Mouse (Mus musculus) MN1 (cell line): ENCODE results near the gene Trpv6.

Experiments
- DNase-seq: peaks from one replicate; pipeline ENCODE4 v3.0.0-alpha.2; 2016; ENCODE audit warnings: low spot score

Trpv6 gene

DNA sequence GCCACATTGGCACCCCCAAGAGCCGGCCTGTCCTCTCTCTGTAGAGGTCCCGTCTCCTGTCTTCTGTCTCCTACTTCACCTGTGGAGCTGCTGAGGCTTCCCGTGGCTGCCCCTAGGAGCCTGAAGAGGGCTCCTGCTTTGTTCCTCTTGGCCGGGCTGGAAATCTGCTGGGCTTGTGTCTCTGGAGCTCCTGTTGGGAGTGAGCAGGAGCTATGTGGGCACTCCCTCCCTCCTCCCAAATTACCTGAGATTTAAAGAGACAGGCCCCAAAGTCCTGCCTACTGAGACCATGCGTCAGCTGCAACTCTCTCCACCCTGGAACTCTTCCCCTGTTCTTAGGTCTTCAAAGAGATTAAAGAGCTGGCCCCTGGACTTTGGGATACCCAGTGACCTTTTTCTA, at the start of gene Trpv6:
Gene Trpv6, minus strand, starts transcription at position 228 of the 400 bp plus-strand sequence.
- DNase-seq = no peak

DNA sequence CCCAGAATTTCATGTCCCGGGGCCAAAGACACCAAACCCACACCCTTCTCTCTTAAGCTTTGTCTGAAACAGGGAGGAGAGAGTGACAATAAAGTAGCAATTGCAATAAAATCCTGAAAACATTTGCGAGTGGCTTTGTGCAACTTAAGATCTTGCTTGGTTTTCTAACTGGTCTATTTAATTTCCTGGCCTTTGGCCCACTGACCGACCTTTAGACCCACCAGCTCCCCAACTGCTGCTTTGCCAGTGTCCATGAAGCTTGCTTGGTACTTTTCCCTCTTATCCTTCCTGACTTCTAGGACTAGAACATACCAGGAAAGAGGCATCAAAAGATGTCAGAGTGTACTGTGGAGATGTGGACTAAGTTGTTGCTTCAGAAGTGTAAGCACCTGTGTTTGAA, 49.4 kb upstream of the Trpv6 start:
- no peak for DNase-seq

- no peak for DNase-seq
These were observed 48.7 kb upstream of the Trpv6 start for GRCm38 (mm10) chr6:41684911-41685310.

DNA sequence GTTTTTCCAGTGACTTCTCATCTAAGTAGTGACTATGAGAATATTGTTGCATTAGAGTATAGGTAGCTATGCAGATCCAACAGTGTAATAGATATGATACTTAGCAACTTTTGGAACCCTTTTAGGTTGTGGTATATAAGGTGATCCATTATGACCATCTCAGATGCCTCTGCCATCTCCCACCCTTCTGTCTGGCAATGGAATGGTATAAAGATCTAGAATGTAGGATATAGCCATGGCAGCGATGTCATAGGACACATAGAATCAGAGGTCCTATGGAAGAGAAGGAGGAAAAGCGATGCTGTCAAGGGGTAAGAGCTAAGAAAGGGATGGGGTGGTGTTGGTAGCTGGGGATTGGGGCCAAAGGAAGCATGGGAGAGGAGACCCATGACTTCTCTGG, 47.9 kb upstream of the Trpv6 start, which contains the start of gene Llcfc1:
Gene Llcfc1, plus strand, starts transcription at position 301 of the 400 bp plus-strand sequence.
- DNase-seq = no peak

DNA sequence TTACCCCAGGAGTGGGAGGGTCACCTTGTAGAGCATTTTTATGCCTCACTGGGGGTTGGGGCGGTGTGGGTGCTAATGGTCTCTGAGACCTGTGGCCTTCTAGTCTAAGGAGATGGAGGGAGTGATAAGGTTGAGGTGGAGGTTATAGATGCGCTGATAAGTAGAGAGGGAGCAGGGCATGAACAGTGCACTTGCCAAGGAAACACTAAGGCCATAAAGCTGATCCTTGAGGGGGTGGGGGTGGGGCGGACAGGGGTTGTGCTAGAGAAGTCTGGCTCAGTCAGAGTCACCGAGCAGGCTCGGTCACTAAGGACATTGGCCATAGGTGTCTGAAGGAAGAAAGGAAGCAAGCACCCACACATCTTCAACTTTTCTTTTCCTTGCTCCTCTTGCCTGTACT, 45.5 kb upstream of the Trpv6 start:
- DNase-seq = no peak

DNA sequence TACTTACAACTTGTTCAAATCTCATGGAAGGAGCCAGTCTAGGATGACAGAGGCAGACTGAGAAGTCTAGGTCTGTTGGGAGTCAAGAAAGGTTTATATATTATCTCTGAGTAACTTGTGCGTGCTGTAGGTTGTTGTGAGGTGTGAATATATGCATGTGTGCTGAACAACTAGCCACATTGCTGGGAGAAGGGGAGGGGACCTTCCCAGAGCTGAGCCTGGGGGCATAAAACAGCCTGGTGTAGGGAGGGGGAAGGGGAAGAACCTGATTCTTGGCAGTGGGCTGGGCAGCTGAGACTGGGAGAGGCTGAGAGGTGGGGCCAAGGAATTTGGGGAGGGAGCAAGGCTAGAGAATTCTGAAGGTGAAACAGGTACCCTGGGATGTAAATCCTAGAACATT, 44.5 kb upstream of the Trpv6 start, which contains the start of gene Trpv5:
Gene Trpv5, minus strand, starts transcription at position 101 of the 400 bp plus-strand sequence.
- no peak for DNase-seq

DNA sequence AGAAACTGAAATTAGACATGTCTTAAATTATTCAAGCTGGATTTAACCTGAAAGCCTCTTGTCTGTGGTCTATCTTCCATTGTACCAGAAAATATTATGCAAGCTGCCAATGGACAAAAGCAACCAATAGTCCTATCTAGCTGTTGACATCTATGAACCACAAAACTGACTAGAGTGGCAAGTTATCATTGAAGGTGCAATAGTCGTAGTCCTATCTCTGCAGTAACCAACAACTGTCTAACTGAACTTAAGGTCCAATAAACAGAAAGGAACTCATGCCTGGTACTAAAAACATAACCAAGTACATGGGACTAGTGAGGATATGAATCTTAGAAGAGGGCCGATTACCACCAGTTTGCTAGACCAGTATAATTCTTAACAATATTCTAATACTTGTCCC, 40.3 kb upstream of the Trpv6 start:
- no peak for DNase-seq

DNA sequence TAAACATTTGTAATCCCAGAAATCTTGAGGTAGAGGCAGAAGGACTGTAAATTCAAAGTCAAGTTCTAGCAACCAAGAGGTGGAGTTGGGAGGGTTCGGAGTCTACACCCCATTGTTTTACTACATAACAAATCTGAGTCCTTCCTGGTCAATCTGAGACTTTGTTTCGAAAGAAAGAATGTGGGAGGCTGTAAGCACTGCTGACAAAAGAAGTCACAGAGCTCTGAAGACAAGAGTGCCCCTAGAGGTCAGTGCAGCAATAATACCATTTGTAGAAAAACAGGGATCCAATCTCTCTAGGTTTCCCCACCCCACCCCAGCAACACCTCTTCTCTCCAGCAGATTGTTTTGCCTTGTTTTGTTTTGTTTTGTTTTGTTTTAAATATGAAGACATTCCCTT, 26.1 kb upstream of the Trpv6 start:
- DNase-seq = no peak

GRCm38 (mm10) chr6:41658487-41658886, 22.3 kb upstream of the Trpv6 start:
- DNase-seq = no peak

GRCm38 (mm10) chr6:41654648-41655047, 18.4 kb upstream of the Trpv6 start:
- DNase-seq = no peak

DNA sequence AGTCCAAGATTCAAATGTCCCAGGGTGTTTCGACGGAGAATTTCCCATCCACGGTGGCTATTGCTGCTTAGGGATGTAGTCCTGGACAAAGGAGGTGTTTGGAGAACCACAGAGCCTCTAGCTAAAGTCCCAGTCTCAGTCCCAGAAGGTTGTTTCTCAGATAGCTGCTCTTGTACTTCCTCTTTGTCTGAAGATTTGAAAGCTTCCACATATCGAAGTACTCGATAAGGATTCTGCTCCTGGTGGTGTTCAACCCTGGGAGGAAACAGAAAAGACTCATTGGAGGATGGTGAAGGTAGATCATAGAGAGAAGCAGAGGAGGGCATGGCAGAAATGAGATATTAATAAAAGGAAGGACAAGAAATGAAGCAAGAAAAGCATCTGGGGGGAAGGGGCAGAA, 17.0 kb upstream of the Trpv6 start:
- no peak for DNase-seq

GRCm38 (mm10) chr6:41646672-41647071, 10.5 kb upstream of the Trpv6 start:
- DNase-seq = no peak

DNA sequence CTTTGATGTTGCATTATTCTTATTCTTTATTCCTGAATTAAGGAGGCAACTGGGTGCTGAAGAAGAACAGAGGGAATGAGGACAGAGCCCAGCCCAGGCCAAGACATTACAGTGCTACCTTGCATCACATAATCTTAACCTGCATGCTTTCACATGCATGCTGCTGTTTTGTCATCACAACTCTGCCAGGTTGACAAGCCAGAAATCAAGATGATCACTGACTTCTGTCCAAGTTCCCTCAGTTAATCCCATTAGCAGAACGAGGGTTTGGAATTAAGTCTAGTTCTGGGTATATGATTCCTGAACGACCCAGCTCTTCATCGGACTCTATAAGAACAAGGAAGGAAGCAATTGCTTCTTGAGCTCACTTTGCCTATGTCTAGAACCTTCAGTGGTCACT, 10.0 kb upstream of the Trpv6 start:
- DNase-seq = no peak

DNA sequence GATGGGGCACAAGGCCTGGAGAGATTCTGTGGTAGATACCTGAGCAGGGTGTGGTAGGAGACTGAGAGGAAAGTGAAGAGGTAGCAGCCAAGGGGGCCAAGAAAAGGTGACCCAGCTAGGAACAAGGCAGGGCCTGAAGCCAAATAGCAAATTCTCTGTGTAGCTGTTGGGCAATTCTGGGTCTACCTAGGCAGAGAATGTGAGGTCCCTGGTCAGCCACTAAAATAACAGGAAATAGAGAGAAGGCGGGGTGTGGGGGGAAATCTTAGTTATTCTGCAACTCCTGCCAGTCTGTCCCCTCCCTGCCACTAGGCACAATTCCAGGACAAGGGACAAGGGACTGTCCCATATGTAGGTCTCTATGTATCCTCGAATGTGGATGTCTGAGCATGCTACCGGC, 7.0 kb upstream of the Trpv6 start:
- no peak for DNase-seq

DNA sequence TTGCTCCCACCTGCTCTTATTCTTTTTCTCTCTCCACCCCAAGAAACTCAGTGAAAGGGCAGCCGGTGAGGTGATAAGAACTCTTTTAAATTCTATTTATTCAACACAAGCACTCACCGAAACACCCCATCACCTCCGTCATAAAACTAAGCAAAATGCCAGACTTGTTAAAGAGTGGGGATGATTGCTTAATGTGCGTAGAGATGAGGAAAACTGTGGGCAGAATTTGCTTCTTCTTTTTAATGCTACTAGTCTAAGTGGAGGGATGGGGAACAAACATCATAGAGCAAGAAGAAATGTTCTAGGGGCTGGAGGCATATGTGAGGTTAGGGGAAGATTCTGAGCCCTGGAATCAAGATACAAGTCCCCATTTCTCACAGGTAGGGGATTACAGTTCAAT, 6.6 kb upstream of the Trpv6 start:
- DNase-seq = no peak

DNA sequence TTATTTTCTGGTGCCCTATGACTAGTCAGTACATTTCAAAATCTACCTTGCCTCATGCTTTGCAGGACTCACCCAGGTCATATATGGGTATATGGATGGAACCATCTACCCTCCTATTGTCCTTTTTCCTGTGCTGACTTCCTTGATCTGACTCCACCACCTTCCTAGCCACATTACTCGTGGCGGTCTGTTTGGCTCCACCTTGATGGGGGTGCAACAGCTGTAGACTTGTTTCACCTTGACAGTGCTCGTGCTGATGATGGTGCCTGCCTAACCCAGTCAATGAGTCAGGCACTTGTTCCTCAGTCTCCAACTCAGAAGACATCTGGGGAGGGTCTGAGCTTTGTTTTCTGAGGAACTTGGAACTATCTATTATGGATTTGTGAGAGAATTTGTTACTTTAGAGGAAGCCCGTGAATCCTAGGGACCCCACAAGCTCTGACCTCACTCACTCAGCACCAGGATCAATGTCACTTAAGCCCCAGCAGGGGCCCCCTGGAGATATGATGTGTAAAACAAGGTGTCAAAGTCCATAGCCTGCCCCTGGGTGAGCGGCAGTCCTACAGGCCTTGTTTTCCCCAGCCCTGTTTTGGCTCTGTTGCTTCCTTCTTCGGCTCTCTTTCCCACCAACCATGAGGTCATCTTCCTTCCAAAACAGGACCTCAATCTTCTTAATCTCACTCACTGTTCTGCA, 5.1 kb upstream of the Trpv6 start:
- no peak for DNase-seq

DNA sequence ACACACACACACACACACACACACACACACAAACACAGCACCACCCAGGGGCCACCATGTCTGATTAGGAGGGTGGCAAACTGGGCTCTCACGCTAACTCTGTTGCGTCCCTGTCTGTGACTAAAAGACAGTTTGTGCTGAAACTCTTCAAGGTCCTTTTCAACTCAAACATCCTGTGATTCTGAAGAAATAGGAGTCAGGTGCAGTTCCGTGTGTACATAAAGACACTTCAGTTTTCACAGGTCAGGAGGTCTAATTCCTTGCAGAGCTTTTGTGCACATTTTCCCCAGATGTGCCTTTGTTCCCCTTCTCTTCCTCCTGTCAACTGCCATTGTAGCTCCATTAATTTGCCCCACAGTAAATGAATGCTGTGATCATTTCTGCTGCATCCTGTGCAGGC, 4.2 kb upstream of the Trpv6 start:
- no peak for DNase-seq

GRCm38 (mm10) chr6:41637927-41638506, 1.8 kb upstream of the Trpv6 start:
- DNase-seq = no peak

DNA sequence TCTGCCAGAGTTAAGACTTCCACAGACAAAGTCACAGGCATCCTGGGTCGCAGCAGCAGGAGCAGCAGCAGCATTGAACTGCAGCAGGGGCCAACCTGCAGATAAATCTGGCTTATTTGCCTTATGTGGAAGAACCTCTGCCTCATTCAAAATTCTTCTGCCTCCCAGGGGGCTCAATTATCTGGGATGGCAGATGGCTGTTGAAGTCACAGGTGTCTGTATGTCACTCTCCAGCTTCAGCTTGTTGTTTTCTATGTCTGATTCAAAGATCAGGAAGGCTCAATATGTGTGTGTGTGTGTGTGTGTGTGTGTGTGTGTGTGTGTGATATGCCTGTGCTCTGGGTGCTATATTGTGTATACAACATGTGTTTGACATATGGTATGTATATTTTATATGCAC, 1.2 kb upstream of the Trpv6 start:
- no peak for DNase-seq

- DNase-seq = no peak
These were observed 994 bp downstream of the Trpv6 start for GRCm38 (mm10) chr6:41635211-41635610.

- no peak for DNase-seq
These were observed 4.7 kb downstream of the Trpv6 start for GRCm38 (mm10) chr6:41631549-41631948.

GRCm38 (mm10) chr6:41630791-41631190, 5.4 kb downstream of the Trpv6 start:
- no peak for DNase-seq

- DNase-seq = no peak
These were observed 8.0 kb downstream of the Trpv6 start for GRCm38 (mm10) chr6:41628180-41628579.

DNA sequence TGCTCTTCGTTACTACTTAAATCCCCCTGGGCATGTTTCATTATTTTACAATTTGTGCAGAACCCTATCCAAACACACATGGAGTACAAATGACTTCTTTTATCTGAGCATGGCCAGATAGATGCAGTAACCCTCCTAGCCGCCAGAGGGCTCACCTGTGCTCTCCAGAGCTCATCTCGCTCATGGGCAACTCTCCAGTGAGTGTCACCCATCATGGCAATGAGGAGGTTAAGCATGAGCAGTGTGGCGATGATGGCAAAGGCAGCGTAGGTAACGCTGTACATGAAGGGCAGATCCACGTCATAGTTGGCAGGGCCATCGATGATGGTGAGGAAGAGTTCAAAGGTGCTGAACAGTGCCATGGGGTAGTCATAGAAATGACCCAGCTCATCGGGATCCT, 13.5 kb downstream of the Trpv6 start:
- DNase-seq = no peak
